8 mouse cellular contexts compared by ENCODE assay signal in genomic region chr5:146771982-146772381, GRCm38 (mm10). TPM values are rescaled to one million over a fixed set of nuclear protein-coding genes. Genes with fewer than 3 reads are reported as not detected.
DNase-seq lines count a peak whose midpoint lies in the region; ATAC-seq and TF ChIP-seq lines count a peak whose summit lies in the region.

No protein-coding gene starts in this region.

- peaks cover 10 to 28% of the 10 kb centered on the region in 2 experiments for H3K4me1 ChIP-seq in ES-E14 (ENCODE audit: control insufficient read depth in 2 of 2, insufficient read depth in 2 of 2, low read length in 2 of 2, poor library complexity in 1 of 2)
- H3K4me1 ChIP-seq in embryonic facial prominence, embryonic 12.5 days = peaks cover 6% of the 10 kb centered on the region
- peaks cover 14% of the 10 kb centered on the region for H3K4me1 ChIP-seq in kidney, embryonic 14.5 days (ENCODE audit: control insufficient read depth, insufficient read depth, low read length)

- peak; percentile 35; the same call in 1 of the 2 replicates for ATAC-seq in embryonic facial prominence, embryonic 12.5 days (ENCODE audit: insufficient number of reproducible peaks, insufficient read depth, low FRiP score, low TSS enrichment)
- peak; percentile 77 for ATAC-seq in kidney, embryonic 14.5 days (ENCODE audit: low FRiP score, low TSS enrichment)
- ATAC-seq in megakaryocyte progenitor cell, adult 5-6 weeks (replicated peaks; ENCODE audit: poor library complexity) = peak; percentile 92

- in situ Hi-C loops in ES-E14 (cut with MboI; ENCODE audit: low sequenced_read_pairs in 2 of 2, unreplicated experiment in 2 of 2) = no loop called here

- WGBS in embryonic facial prominence, embryonic 12.5 days = 62% methylated on average over 11 of the region's 11 CpGs
- 18% methylated on average over 11 of the region's 11 CpGs for WGBS in kidney, embryonic 14.5 days

- H3K27me3 ChIP-seq in embryonic facial prominence, embryonic 12.5 days = no peaks in the 10 kb centered on the region
- no peaks in the 10 kb centered on the region for H3K27me3 ChIP-seq in kidney, embryonic 14.5 days (ENCODE audit: control insufficient read depth, insufficient read depth, low read length)

- no peaks in the 10 kb centered on the region; the same call in 1 of the 2 replicates for H3K36me3 ChIP-seq in ES-E14 (ENCODE audit: control insufficient read depth, insufficient read depth, low read length, poor library complexity, severe bottlenecking)
- peaks cover 4% of the 10 kb centered on the region for H3K36me3 ChIP-seq in embryonic facial prominence, embryonic 12.5 days
- H3K36me3 ChIP-seq in kidney, embryonic 14.5 days (ENCODE audit: control insufficient read depth, insufficient read depth, low read length) = no peaks in the 10 kb centered on the region; the same call in 1 of the 2 replicates

- H3K9me3 ChIP-seq in ES-E14 (ENCODE audit: control insufficient read depth, insufficient read depth, low read depth, low read length) = no peaks in the 10 kb centered on the region
- H3K9me3 ChIP-seq in embryonic facial prominence, embryonic 12.5 days = no peaks in the 10 kb centered on the region
- no peaks in the 10 kb centered on the region for H3K9me3 ChIP-seq in kidney, embryonic 14.5 days (ENCODE audit: control insufficient read depth, low read length)

- no peak overlapping the region for H3K9ac ChIP-seq in ES-E14 (ENCODE audit: insufficient read depth, low read depth, low read length, poor library complexity, severe bottlenecking)
- H3K9ac ChIP-seq in embryonic facial prominence, embryonic 12.5 days = no peak overlapping the region
- 0 out of 2 replicates have a peak overlapping the region, but pooled peaks have one; percentile 9 for H3K9ac ChIP-seq in kidney, embryonic 14.5 days (ENCODE audit: low read depth, low read length)

- no peak overlapping the region for H3K4me3 ChIP-seq in ES-E14 (ENCODE audit: insufficient read depth in 1 of 2, low read depth in 1 of 2, low read length in 2 of 2, poor library complexity in 1 of 2, severe bottlenecking in 1 of 2)
- H3K4me3 ChIP-seq in embryonic facial prominence, embryonic 12.5 days = no peak overlapping the region
- H3K4me3 ChIP-seq in kidney, embryonic 14.5 days (ENCODE audit: low read length) = no peak overlapping the region
- H3K4me3 ChIP-seq in layer of hippocampus, adult 2 months = no peak overlapping the region

- TF ChIP-seq CTCF in layer of hippocampus, adult 2 months (conservative IDR thresholded peaks at IDR 0.05) = no peak

- H3K4me2 ChIP-seq in embryonic facial prominence, embryonic 12.5 days (replicated peaks) = no peak overlapping the region
- no peak overlapping the region for H3K4me2 ChIP-seq in kidney, embryonic 14.5 days (replicated peaks; ENCODE audit: low read depth, low read length)

- no peak overlapping the region for H3K27ac ChIP-seq in ES-E14 (ENCODE audit: insufficient read depth, low read depth, low read length, poor library complexity, severe bottlenecking)
- no peak overlapping the region for H3K27ac ChIP-seq in embryonic facial prominence, embryonic 12.5 days
- no peak overlapping the region for H3K27ac ChIP-seq in kidney, embryonic 14.5 days (ENCODE audit: low read depth, low read length)
- H3K27ac ChIP-seq in layer of hippocampus, adult 2 months = no peak overlapping the region

- DNase-seq in ES-E14 (ENCODE audit: low read depth, low spot score) = peak; percentile 56
- no peak for DNase-seq in layer of hippocampus, adult 2 months (ENCODE audit: low spot score in 2 of 2)
- no peak for DNase-seq in right cerebral cortex, postnatal 25 days
- no peak for DNase-seq in thymus, postnatal 10 days (ENCODE audit: low spot score in 2 of 2)
- no peak for DNase-seq in thymus, adult 18-20 months

TF ChIP-seq in ES-E14, 5 proteins besides CTCF, POLR2A, EP300 and RAD21:
- TF ChIP-seq MAFK (IDR thresholded peaks at IDR 0.05; ENCODE audit: insufficient read depth, low read depth, low read length) = no peak
- TF ChIP-seq CHD2 (IDR thresholded peaks at IDR 0.05; ENCODE audit: low read depth, low read length) = no peak
- no peak for TF ChIP-seq ZNF384 (IDR thresholded peaks at IDR 0.05; ENCODE audit: low read depth, low read length)
TF ChIP-seq in ES-E14: peak in this region for 0.

RNA-seq across cellular contexts. Expression of gene Usp12, which starts 22.8 kb away (rescaled TPM):
- total RNA-seq in ES-E14 (2012; rRNA removed) = 20.6 and 25.4 TPM in 2 replicates
- polyA plus RNA-seq in embryonic facial prominence, embryonic 12.5 days (2016; fragmentation: Nextera tagmentation; extraction: Ambion mirVana) = 17.0 and 20.3 TPM in 2 replicates
- 11.0 and 14.4 TPM in 2 replicates for polyA plus RNA-seq in kidney, embryonic 14.5 days (2014; fragmentation: Nextera tagmentation; extraction: Ambion mirVana)
- 14.2 and 16.4 TPM in 2 replicates for total RNA-seq in megakaryocyte progenitor cell, adult 5-6 weeks (2015)
- total RNA-seq in megakaryocyte progenitor cell, adult 5-6 weeks (2017) = 35.3 and 50.1 TPM in 2 replicates
- total RNA-seq in layer of hippocampus, adult 2 months (2021) = 10 to 100 TPM; 58.4 to 62.5 TPM

Comparison
In these comparisons a context has a peak if more than half of its experiments do, and no peak if none do; other contexts are left out.
1. ATAC-seq: peak in every context shown above with its lines; median percentile 92 in megakaryocyte progenitor cell, adult 5-6 weeks; 77 in kidney, embryonic 14.5 days; 35 in embryonic facial prominence, embryonic 12.5 days.